Mouse (Mus musculus) heart, adult 2 months (tissue): Measurements from ENCODE around the gene 1110008P14Rik.

Experiments used
- CTCF ChIP-seq: fragments of 200-600 bp; IDR thresholded peaks from 2 replicates; pipeline ENCODE4 v1.8.1; 2022; ENCODE audit warnings: antibody characterized with exemption, mild to moderate bottlenecking, moderate library complexity
- EP300 ChIP-seq: fragments of 200-500 bp; IDR thresholded peaks from 2 replicates; pipeline ENCODE4 v1.6.1; 2011; ENCODE audit warnings: low read depth, low read length, control low read depth; ENCODE audit not compliant: insufficient read depth
- POLR2A ChIP-seq: fragments of 200-500 bp; IDR thresholded peaks from 2 replicates; pipeline ENCODE4 v1.6.1; 2011; ENCODE audit warnings: mild to moderate bottlenecking, low read depth, low read length, control low read depth; ENCODE audit not compliant: insufficient read depth

DNA sequence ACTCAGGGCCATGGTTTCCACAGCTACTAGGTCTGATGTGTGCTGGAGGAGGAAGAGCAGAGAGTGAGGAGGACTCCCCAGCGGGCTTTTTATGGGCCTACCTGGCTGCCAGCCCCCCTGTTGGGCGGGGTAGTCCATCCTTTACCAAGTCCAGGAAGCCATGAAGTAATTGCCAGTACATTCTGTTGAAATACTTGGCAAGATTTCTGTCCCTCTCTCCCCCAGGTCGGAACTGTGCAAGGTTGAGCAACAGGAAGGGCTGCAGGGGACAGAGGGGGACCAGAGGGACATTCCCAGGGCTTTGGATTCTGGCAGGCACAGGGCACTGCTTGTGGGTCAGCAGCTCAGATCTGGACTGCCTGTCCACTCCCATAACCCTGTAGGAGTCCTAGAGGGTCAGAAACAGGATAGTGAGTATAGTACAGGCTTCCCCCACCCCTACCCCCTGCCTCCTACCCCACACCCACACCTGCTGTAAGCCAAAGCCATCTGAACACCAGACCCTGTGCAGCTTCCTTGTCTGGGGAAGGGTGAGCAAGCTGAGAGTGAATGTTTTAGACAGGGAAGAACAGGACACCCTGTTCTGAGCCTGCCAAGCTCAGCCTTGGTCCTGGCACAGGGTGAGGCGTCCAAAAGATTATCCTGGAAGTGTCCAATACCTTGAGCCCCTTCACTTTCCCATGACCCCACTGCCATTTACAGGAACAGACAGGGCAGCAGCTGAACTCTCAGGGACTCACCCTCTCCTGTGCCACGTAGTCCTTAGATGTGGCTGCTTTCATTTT lies 6.2 kb upstream of the 1110008P14Rik start, which contains the start of gene Lcn2:
- TF ChIP-seq CTCF, result no peak
- no peak for TF ChIP-seq POLR2A
- TF ChIP-seq EP300, result 0 out of 2 replicates have a peak, but pooled peaks have one; percentile 4
